ENCODE assay signal across 15 mouse cellular contexts in the genomic region with DNA sequence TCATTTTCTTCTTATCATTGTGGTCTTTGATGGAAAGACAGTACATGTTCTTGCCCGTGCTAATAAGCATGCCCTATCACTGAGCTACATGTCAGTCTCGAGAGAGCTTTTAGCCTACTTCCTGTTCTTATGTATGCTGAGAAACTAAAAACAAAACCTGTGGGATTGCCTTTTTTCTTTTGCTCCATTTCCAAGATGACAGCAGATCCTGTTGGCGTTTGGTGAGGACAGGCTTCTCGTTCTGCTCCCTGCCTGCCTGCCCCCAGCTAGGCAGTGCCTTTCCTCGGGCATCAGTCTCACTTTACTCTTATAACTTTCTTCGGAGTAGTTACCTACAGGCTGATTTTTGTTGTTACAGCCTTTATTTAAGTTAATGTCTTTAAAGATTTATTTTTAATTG.
"Had no signal": no experiment of that assay in that cellular context is flagged by ENCODE, and none has a peak within 500 bp of the region (broad histone marks: within the 10 kb centered on the region; RNA-seq: fewer than 3 reads in every experiment).

No protein-coding gene starts in this region.

- H3K27ac ChIP-seq: kidney, embryonic 15.5 days; limb, embryonic 10.5 days; liver, embryonic 15.5 days; midbrain, embryonic 13.5 days; neural tube, embryonic 15.5 days had no signal

- DNase-seq: kidney, adult 2 months; kidney, postnatal 25 days; layer of hippocampus, adult 9-11 months; lung, embryonic 14.5 days; lung, postnatal 10 days; lung, postnatal 4 days; right cerebral cortex, adult 18-20 months; right cerebral cortex, postnatal 25 days; thymus, postnatal 36 days had no signal

- H3K4me3 ChIP-seq: kidney, embryonic 15.5 days; limb, embryonic 10.5 days; liver, embryonic 15.5 days; midbrain, embryonic 13.5 days; myocyte; neural tube, embryonic 15.5 days had no signal
